Mouse (Mus musculus) leukemia stem cell, adult 10-12 weeks (primary cell): Measurements from ENCODE around the gene Rab3ip. TPM values are rescaled to one million over a fixed set of nuclear protein-coding genes. Genes with fewer than 3 reads are reported as not detected.

Source experiments
- polyA plus RNA-seq: library from polyadenylated mRNA; stranded (reverse); fragments of >175 nt; gene quantifications from 2 replicates; pipeline ENCODE4 v1.2.3, GENCODE M21; 2012; ENCODE audit warnings: low replicate concordance

The Rab3ip gene
- 7.5 and 19.6 TPM in 2 replicates for polyA plus RNA-seq

DNA sequence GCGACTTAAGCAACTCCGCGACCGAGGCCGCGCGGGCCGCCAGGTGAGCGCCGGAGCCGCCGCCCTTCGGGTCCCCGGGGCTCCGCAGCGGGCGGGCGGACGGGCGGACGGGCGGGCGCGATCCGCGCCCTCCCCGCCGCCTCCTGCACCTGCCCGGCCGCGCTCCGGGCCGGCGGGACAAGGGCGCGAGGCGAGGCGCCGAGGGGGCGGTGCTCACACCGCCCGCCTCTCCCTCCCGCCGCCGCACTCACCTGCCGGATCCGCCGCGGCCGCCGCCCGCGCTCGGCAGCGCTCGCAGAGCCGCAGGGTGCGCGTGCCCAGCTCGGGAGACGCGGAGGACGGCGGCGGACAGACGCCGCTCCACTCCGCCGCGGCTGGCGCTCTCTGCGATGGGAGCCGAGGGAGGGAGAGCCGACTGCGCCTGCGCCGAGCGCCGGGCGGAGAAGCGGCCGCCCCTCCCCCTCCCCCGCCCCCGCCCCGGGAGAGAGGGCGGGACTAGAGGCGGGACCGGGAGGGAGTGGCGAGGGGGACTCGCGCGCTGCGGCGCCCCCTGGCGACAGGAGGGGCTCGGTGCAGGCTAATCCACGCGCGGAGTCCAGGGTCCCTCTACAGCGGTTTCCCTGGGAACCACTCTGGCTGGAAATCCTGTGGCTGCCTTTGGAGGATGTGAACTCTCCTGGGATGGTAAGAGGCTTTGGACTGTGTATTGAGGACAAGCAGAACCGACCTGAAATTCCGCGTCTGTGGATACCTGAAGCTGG lies at the start of gene Rab3ip:
Rab3ip (minus strand) TSS at position 761 of the 761 bp plus-strand sequence.

DNA sequence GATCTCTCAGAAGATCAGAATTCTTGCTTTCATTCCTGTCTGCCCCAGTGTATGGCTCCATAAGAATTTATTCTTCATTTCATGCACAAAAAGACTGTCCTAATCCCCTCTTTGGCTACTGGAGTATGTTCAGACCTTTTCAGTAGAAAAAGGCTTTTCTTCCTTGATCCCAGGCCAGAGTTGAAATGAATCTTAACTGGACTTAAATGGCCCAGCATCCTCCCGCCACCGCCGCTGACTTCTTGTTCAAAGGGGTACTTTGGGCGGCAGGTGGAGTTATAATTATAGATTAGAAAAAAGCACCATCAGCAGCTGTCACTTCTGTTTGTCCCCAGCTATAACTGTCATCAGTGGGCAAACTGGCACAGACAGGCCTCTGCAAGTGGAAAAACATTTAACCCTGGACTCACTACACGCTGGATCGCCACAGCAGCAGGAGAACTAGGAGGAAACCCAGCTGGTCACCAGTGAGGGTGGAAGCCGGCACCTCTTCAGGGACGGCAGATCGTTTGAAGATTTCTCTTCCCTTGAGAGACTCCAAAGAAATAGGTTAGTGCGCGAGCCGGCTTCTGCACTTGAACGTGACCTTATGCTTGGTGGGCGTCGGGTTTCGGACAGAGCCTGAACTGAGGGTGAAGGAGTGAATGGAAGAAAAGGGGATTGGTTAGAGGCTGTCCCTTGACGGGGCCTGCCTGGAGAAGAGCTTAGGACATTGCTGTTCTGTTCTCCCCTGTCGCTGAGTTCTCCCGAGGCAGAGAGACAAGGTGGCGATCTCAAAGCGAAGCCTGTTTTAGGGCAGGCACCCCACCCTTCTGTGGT lies 35.9 kb upstream of the Rab3ip start, which contains the start of gene Best3:
Best3 (plus strand) TSS at position 51 of the 819 bp plus-strand sequence.

DNA sequence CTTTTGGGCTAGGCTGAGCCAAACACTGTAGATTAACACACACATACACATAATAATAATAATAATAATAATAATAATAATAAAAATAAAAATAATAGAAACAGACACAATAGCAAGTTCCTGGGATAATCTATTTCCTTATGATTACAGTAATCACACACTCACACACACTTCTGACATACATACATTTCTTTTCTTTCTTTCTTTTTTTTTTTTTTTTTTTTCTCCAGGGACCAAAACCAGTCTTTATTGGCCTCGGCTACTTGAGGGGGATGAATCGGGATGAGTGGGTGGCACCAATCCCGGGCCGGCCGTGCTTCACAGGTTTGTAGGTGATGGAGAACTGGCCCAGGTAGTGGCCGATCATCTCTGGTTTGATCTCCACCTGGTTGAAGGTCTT lies 21.9 kb upstream of the Rab3ip start, which contains the start of gene Gm10271:
Gm10271 (minus strand) TSS at position 101 of the 400 bp plus-strand sequence.

DNA sequence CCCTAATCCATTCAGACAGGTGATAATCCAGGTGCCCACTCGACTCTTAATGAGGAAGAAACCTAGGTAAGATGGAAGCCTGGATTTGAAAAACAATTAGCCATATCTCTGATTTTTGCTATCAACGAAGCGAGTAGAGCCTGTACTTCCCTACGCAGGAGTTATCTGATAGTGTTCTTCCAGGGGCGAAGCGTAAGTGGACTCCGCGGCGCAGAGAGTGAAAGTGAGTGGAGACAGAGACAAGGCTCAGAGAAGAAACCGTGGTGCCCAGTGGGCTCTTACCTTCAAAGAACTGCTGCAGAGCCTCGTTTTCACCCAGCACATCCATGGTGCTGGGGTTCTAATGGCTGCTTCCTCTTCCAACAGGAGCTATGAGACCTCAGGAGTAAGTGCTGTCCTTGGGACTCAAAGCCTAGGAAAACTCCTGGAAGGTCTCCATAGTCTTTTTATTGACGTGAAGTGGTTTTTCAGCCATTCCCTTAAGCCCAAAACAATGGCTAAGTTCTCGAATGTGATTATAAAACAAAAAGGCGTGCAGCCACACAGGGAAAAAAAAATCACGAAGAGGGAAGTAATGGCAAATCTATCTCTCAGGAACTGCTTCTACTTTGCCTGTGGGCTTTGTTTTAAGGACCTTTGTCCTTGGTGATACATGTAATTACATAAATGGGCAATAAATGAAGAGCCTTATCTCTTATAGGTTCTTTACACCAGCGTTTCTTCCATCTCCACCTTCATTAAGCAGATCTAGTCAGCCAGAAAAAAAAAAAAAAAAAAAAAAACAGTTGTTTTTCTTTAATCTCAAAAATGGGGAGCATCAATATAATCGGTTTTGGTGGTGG lies 54.0 kb downstream of the Rab3ip start, which contains the start of gene Myrfl:
Myrfl (minus strand) TSS at position 584 of the 842 bp plus-strand sequence.

Other genes starting within 250 kb of the Rab3ip start
- 0.10 TPM in 1 of 2 replicates, not detected in the other for gene Myrfl, start 53.9 kb downstream of the Rab3ip start, polyA plus RNA-seq
- not detected in 2 replicates for gene Gm10271, start 21.8 kb upstream of the Rab3ip start, polyA plus RNA-seq
- not detected in 2 replicates for gene Best3, start 35.5 kb upstream of the Rab3ip start, polyA plus RNA-seq
- gene Lrrc10, start 94.6 kb upstream of the Rab3ip start, polyA plus RNA-seq = not detected in 2 replicates
- 10.5 and 20.7 TPM in 2 replicates for gene Cct2, start 113.0 kb upstream of the Rab3ip start, polyA plus RNA-seq
- gene Frs2, start 197.8 kb upstream of the Rab3ip start, polyA plus RNA-seq = 8.1 and 9.3 TPM in 2 replicates